Mouse (Mus musculus): ENCODE results near the gene Casq2. TPM values are rescaled to one million over a fixed set of nuclear protein-coding genes. Genes with fewer than 3 reads are reported as not detected.

The Casq2 gene
- total and polyA plus RNA-seq, 3 experiments: 361 to 848 (median 833) TPM

DNA sequence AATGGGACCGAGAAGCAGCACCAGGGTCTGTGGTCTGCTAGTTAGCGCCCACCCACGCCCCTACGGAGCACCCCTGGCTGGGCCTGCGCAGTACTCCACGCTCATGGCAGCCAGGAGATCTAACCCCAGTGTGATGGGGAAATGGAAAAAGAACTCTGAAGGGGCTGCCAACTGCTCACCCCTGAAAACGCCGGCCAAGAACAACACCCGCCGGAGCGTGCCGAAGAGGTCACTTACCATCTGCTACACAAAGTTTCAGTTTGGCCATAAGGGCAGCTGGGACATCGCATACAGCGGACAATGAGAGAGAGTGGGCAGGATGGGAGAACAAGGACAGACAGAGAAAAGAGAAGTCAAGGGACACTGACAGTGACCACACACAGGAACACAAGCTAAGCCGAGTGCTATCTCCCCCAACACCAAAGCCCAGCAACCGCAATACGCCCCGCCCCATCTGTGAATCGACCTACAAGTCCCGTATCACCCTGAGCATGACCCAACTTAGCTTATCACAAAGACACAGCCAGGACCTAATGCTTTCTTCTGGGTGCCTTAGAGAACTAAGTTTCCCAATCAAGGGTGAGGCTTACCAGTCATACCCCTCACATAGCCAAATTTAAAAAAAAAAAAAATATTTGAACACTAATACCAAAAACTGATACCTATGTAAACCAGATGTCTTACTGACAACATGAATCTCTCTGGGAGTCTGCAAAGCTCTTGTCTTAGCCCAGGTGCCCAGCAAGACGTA is 79.5 kb downstream of the Casq2 start:
- H3K4me1 ChIP-seq (ENCODE audit: control insufficient read depth, insufficient read depth, low read length): peaks cover 5% of the 10 kb centered on the region
- H3K9ac ChIP-seq (ENCODE audit: low read depth, low read length): no peak overlapping the region
- intact Hi-C loops (cut with DNase I): no loop called here
- no peak overlapping the region for H3K27ac ChIP-seq
- no peaks in the 10 kb centered on the region for H3K79me2 ChIP-seq (replicated peaks; ENCODE audit: control insufficient read depth, insufficient read depth, low read length)
- no peaks in the 10 kb centered on the region for H3K36me3 ChIP-seq (ENCODE audit: control insufficient read depth, insufficient read depth, low read length)
- H3K4me3 ChIP-seq: no peak overlapping the region
- TF ChIP-seq POLR2A (IDR thresholded peaks at IDR 0.05; ENCODE audit: insufficient read depth, low read depth, low read length) (no peak), CTCF (IDR thresholded peaks at IDR 0.05) (no peak), EP300 (IDR thresholded peaks at IDR 0.05; ENCODE audit: insufficient read depth, low read depth, low read length) (no peak)
- peak in 1 of 2 experiments; percentile 22 for DNase-seq
- no peaks in the 10 kb centered on the region for H3K27me3 ChIP-seq (ENCODE audit: control insufficient read depth, insufficient read depth, low read length)
- 70% methylated on average over 21 of the region's 21 CpGs for WGBS

DNA sequence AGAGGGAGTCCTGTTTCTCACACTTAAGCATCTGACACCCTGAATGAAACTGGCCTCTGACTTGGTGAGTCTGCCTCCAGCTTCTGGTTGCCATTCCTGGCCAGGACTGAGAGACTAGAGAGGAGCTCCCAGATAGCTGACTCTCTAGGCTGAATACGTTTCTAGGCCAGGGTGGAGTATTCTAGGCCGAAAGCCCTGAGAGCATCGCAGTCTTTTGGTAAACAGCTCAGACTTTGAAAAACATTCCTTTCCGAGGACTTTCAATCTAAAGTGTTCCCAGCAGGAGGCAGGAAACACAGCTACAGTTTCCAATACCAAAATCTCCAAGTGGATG is 80.0 kb downstream of the Casq2 start:
- Histone ChIP-seq H3K9ac (ENCODE audit: low read depth, low read length) (no peak overlapping the region), H3K4me1 (ENCODE audit: control insufficient read depth, insufficient read depth, low read length) (peaks cover 5% of the 10 kb centered on the region), H3K79me2 (replicated peaks; ENCODE audit: control insufficient read depth, insufficient read depth, low read length) (no peaks in the 10 kb centered on the region), H3K27ac (no peak overlapping the region), H3K4me3 (no peak overlapping the region), H3K36me3 (ENCODE audit: control insufficient read depth, insufficient read depth, low read length) (no peaks in the 10 kb centered on the region), H3K27me3 (ENCODE audit: control insufficient read depth, insufficient read depth, low read length) (no peaks in the 10 kb centered on the region)
- WGBS: 83% methylated on average over 4 of the region's 4 CpGs
- DNase-seq: no peak
- intact Hi-C loops (cut with DNase I): no loop called here
- no peak for TF ChIP-seq POLR2A (IDR thresholded peaks at IDR 0.05; ENCODE audit: insufficient read depth, low read depth, low read length)
- no peak for TF ChIP-seq CTCF (IDR thresholded peaks at IDR 0.05)
- TF ChIP-seq EP300 (IDR thresholded peaks at IDR 0.05; ENCODE audit: insufficient read depth, low read depth, low read length): no peak

GRCm38 (mm10) chr3:102166794-102167193 is 80.6 kb downstream of the Casq2 start:
- no peak for TF ChIP-seq POLR2A (IDR thresholded peaks at IDR 0.05; ENCODE audit: insufficient read depth, low read depth, low read length)
- TF ChIP-seq CTCF (IDR thresholded peaks at IDR 0.05): no peak
- no peak for TF ChIP-seq EP300 (IDR thresholded peaks at IDR 0.05; ENCODE audit: insufficient read depth, low read depth, low read length)
- Histone ChIP-seq H3K4me3 (no peak overlapping the region), H3K36me3 (ENCODE audit: control insufficient read depth, insufficient read depth, low read length) (no peaks in the 10 kb centered on the region), H3K9ac (ENCODE audit: low read depth, low read length) (no peak overlapping the region), H3K27ac (no peak overlapping the region), H3K79me2 (replicated peaks; ENCODE audit: control insufficient read depth, insufficient read depth, low read length) (no peaks in the 10 kb centered on the region), H3K27me3 (ENCODE audit: control insufficient read depth, insufficient read depth, low read length) (no peaks in the 10 kb centered on the region), H3K4me1 (ENCODE audit: control insufficient read depth, insufficient read depth, low read length) (peaks cover 5% of the 10 kb centered on the region)
- intact Hi-C loops (cut with DNase I): no loop called here
- DNase-seq: no peak
- WGBS: 93% methylated on average over 8 of the region's 8 CpGs

GRCm38 (mm10) chr3:102167555-102168210 is 81.5 kb downstream of the Casq2 start:
- H3K27ac ChIP-seq: no peak overlapping the region
- DNase-seq: no peak
- intact Hi-C loops (cut with DNase I): no loop called here
- no peak for TF ChIP-seq POLR2A (IDR thresholded peaks at IDR 0.05; ENCODE audit: insufficient read depth, low read depth, low read length)
- H3K4me1 ChIP-seq (ENCODE audit: control insufficient read depth, insufficient read depth, low read length): peaks cover 5% of the 10 kb centered on the region
- 66% methylated on average over 10 of the region's 10 CpGs for WGBS
- H3K79me2 ChIP-seq (replicated peaks; ENCODE audit: control insufficient read depth, insufficient read depth, low read length): no peaks in the 10 kb centered on the region
- no peak overlapping the region for H3K9ac ChIP-seq (ENCODE audit: low read depth, low read length)
- no peak overlapping the region for H3K4me3 ChIP-seq
- no peaks in the 10 kb centered on the region for H3K27me3 ChIP-seq (ENCODE audit: control insufficient read depth, insufficient read depth, low read length)
- no peaks in the 10 kb centered on the region for H3K36me3 ChIP-seq (ENCODE audit: control insufficient read depth, insufficient read depth, low read length)

DNA sequence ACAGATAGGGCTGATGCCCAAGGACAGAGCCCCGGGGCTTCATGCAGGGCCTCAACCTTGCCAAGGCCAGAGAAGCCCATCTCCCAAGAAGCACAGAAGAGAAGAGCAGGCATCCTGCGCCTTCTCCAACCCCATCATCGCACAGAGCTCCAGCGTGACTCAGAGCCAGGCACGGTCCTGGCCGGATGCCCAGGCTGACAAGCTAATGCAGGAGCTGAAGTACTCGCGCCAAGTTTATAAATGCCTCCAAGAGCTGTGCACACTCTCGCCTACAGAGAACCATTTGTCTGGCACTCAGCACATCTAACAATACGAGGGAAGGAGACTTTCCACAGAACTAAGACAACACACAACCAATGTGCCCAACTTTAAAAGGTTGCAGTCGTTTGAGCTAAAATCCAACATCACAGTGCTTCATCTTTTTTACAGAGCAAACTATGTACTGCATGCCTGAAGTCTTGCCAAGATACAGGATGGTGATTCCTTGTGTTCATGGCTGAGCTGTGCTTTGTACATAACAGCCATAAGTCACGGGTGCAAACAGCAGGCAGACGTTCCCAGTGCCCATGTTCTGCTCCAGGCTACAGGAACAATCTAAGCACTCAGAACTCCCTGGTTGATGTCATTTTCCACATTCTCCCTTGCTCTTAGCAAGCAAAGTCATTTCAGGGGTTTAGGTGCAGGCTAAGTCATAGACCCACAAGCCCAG is 83.1 kb downstream of the Casq2 start:
- intact Hi-C loops (cut with DNase I): loop anchor here (1.0 kb wide), 1 partner anchor 36 kb away; no protein-coding TSS in a partner anchor
- Histone ChIP-seq H3K36me3 (ENCODE audit: control insufficient read depth, insufficient read depth, low read length) (no peaks in the 10 kb centered on the region), H3K27me3 (ENCODE audit: control insufficient read depth, insufficient read depth, low read length) (no peaks in the 10 kb centered on the region), H3K9ac (ENCODE audit: low read depth, low read length) (no peak overlapping the region), H3K79me2 (replicated peaks; ENCODE audit: control insufficient read depth, insufficient read depth, low read length) (no peaks in the 10 kb centered on the region), H3K4me1 (ENCODE audit: control insufficient read depth, insufficient read depth, low read length) (peaks cover 5% of the 10 kb centered on the region), H3K4me3 (no peak overlapping the region), H3K27ac (no peak overlapping the region)
- WGBS: 6% methylated on average over 13 of the region's 13 CpGs
- no peak for TF ChIP-seq POLR2A (IDR thresholded peaks at IDR 0.05; ENCODE audit: insufficient read depth, low read depth, low read length)
- no peak for TF ChIP-seq CTCF (IDR thresholded peaks at IDR 0.05)
- TF ChIP-seq EP300 (IDR thresholded peaks at IDR 0.05; ENCODE audit: insufficient read depth, low read depth, low read length): 0 out of 2 replicates have a peak, but pooled peaks have one; percentile 40
- DNase-seq: peak; percentile 92 to 93
